Mouse (Mus musculus): Measurements from ENCODE around the gene Vti1a. TPM values are rescaled to one million over a fixed set of nuclear protein-coding genes. Genes with fewer than 3 reads are reported as not detected.

Vti1a gene
- polyA plus RNA-seq, 1 experiment from 2014 or later = 42.1 TPM

- no peak overlapping the region for H3K9ac ChIP-seq (ENCODE audit: low read depth, low read length)
- H3K36me3 ChIP-seq (ENCODE audit: control insufficient read depth, insufficient read depth, low read length) = no peaks in the 10 kb centered on the region
- H3K27me3 ChIP-seq (ENCODE audit: control insufficient read depth, insufficient read depth, low read depth, low read length) = peaks cover 3% of the 10 kb centered on the region; the same call in 1 of the 2 replicates
- H3K27ac ChIP-seq (ENCODE audit: low read length) = no peak overlapping the region
- no peak for ATAC-seq
- 77% methylated on average over 14 of the region's 14 CpGs for WGBS
- H3K4me3 ChIP-seq (ENCODE audit: low read depth, low read length) = no peak overlapping the region
- peaks cover 4% of the 10 kb centered on the region; the same call in 1 of the 2 replicates for H3K4me1 ChIP-seq (ENCODE audit: control insufficient read depth, insufficient read depth, low read length)
- no peak overlapping the region for H3K4me2 ChIP-seq (ENCODE audit: low read length)
- no peaks in the 10 kb centered on the region for H3K9me3 ChIP-seq (replicated peaks; ENCODE audit: control insufficient read depth, low read length, poor library complexity, severe bottlenecking)
Measured at GRCm38 (mm10) chr19:55562487-55563147, 246.5 kb downstream of the Vti1a start.

- peaks cover 4% of the 10 kb centered on the region; the same call in 1 of the 2 replicates for H3K4me1 ChIP-seq (ENCODE audit: control insufficient read depth, insufficient read depth, low read length)
- H3K27ac ChIP-seq (ENCODE audit: low read length) = no peak overlapping the region
- no peak overlapping the region for H3K4me2 ChIP-seq (ENCODE audit: low read length)
- no peak for ATAC-seq
- H3K27me3 ChIP-seq (ENCODE audit: control insufficient read depth, insufficient read depth, low read depth, low read length) = peaks cover 3% of the 10 kb centered on the region; the same call in 1 of the 2 replicates
- H3K36me3 ChIP-seq (ENCODE audit: control insufficient read depth, insufficient read depth, low read length) = no peaks in the 10 kb centered on the region
- 74% methylated on average over 15 of the region's 15 CpGs for WGBS
- H3K9me3 ChIP-seq (replicated peaks; ENCODE audit: control insufficient read depth, low read length, poor library complexity, severe bottlenecking) = no peaks in the 10 kb centered on the region
- H3K9ac ChIP-seq (ENCODE audit: low read depth, low read length) = no peak overlapping the region
- H3K4me3 ChIP-seq (ENCODE audit: low read depth, low read length) = no peak overlapping the region
Measured at GRCm38 (mm10) chr19:55563148-55563651, 247.1 kb downstream of the Vti1a start.

- H3K27ac ChIP-seq (ENCODE audit: low read length) = no peak overlapping the region
- H3K4me3 ChIP-seq (ENCODE audit: low read depth, low read length) = no peak overlapping the region
- no peak overlapping the region for H3K4me2 ChIP-seq (ENCODE audit: low read length)
- peaks cover 4% of the 10 kb centered on the region; the same call in 1 of the 2 replicates for H3K4me1 ChIP-seq (ENCODE audit: control insufficient read depth, insufficient read depth, low read length)
- no peak for ATAC-seq
- peaks cover 3% of the 10 kb centered on the region; the same call in 1 of the 2 replicates for H3K27me3 ChIP-seq (ENCODE audit: control insufficient read depth, insufficient read depth, low read depth, low read length)
- no peak overlapping the region for H3K9ac ChIP-seq (ENCODE audit: low read depth, low read length)
- H3K36me3 ChIP-seq (ENCODE audit: control insufficient read depth, insufficient read depth, low read length) = no peaks in the 10 kb centered on the region
- no peaks in the 10 kb centered on the region for H3K9me3 ChIP-seq (replicated peaks; ENCODE audit: control insufficient read depth, low read length, poor library complexity, severe bottlenecking)
- 85% methylated on average over 13 of the region's 13 CpGs for WGBS
Measured at GRCm38 (mm10) chr19:55564104-55564938, 248.2 kb downstream of the Vti1a start.

- H3K4me2 ChIP-seq (ENCODE audit: low read length) = no peak overlapping the region
- H3K36me3 ChIP-seq (ENCODE audit: control insufficient read depth, insufficient read depth, low read length) = no peaks in the 10 kb centered on the region
- no peaks in the 10 kb centered on the region for H3K9me3 ChIP-seq (replicated peaks; ENCODE audit: control insufficient read depth, low read length, poor library complexity, severe bottlenecking)
- H3K4me1 ChIP-seq (ENCODE audit: control insufficient read depth, insufficient read depth, low read length) = peaks cover 4% of the 10 kb centered on the region; the same call in 1 of the 2 replicates
- H3K27me3 ChIP-seq (ENCODE audit: control insufficient read depth, insufficient read depth, low read depth, low read length) = no peaks in the 10 kb centered on the region
- H3K9ac ChIP-seq (ENCODE audit: low read depth, low read length) = no peak overlapping the region
- WGBS = 91% methylated on average over 11 of the region's 11 CpGs
- no peak overlapping the region for H3K4me3 ChIP-seq (ENCODE audit: low read depth, low read length)
- ATAC-seq = no peak
- no peak overlapping the region for H3K27ac ChIP-seq (ENCODE audit: low read length)
Measured at GRCm38 (mm10) chr19:55565111-55565510, 249.0 kb downstream of the Vti1a start.

GRCm38 (mm10) chr19:55565523-55566369 lies 249.7 kb downstream of the Vti1a start:
- H3K9me3 ChIP-seq (replicated peaks; ENCODE audit: control insufficient read depth, low read length, poor library complexity, severe bottlenecking) = no peaks in the 10 kb centered on the region
- ATAC-seq = no peak

GRCm38 (mm10) chr19:55569114-55569513 lies 253.0 kb downstream of the Vti1a start:
- 87% methylated on average over 7 of the region's 7 CpGs for WGBS
- H3K27ac ChIP-seq (ENCODE audit: low read length) = no peak overlapping the region
- H3K9me3 ChIP-seq (replicated peaks; ENCODE audit: control insufficient read depth, low read length, poor library complexity, severe bottlenecking) = no peaks in the 10 kb centered on the region
- H3K9ac ChIP-seq (ENCODE audit: low read depth, low read length) = no peak overlapping the region
- no peaks in the 10 kb centered on the region for H3K27me3 ChIP-seq (ENCODE audit: control insufficient read depth, insufficient read depth, low read depth, low read length)
- no peak overlapping the region for H3K4me2 ChIP-seq (ENCODE audit: low read length)
- no peaks in the 10 kb centered on the region for H3K4me1 ChIP-seq (ENCODE audit: control insufficient read depth, insufficient read depth, low read length)
- no peak overlapping the region for H3K4me3 ChIP-seq (ENCODE audit: low read depth, low read length)
- H3K36me3 ChIP-seq (ENCODE audit: control insufficient read depth, insufficient read depth, low read length) = no peaks in the 10 kb centered on the region
- no peak for ATAC-seq

More at GRCm38 (mm10) chr19:55565523-55566369, 249.7 kb downstream of the Vti1a start:
- Histone ChIP-seq H3K4me2 (ENCODE audit: low read length) (no peak overlapping the region), H3K36me3 (ENCODE audit: control insufficient read depth, insufficient read depth, low read length) (no peaks in the 10 kb centered on the region), H3K4me3 (ENCODE audit: low read depth, low read length) (no peak overlapping the region), H3K27me3 (ENCODE audit: control insufficient read depth, insufficient read depth, low read depth, low read length) (no peaks in the 10 kb centered on the region), H3K9ac (ENCODE audit: low read depth, low read length) (no peak overlapping the region), H3K4me1 (ENCODE audit: control insufficient read depth, insufficient read depth, low read length) (peaks cover 4% of the 10 kb centered on the region; the same call in 1 of the 2 replicates), H3K27ac (ENCODE audit: low read length) (no peak overlapping the region)
- WGBS = 73% methylated on average over 6 of the region's 6 CpGs

GRCm38 (mm10) chr19:55569894-55570293 lies 253.8 kb downstream of the Vti1a start:
- Histone ChIP-seq H3K27ac (ENCODE audit: low read length) (no peak overlapping the region), H3K9ac (ENCODE audit: low read depth, low read length) (no peak overlapping the region), H3K4me3 (ENCODE audit: low read depth, low read length) (no peak overlapping the region), H3K36me3 (ENCODE audit: control insufficient read depth, insufficient read depth, low read length) (no peaks in the 10 kb centered on the region), H3K27me3 (ENCODE audit: control insufficient read depth, insufficient read depth, low read depth, low read length) (no peaks in the 10 kb centered on the region), H3K4me1 (ENCODE audit: control insufficient read depth, insufficient read depth, low read length) (no peaks in the 10 kb centered on the region), H3K9me3 (replicated peaks; ENCODE audit: control insufficient read depth, low read length, poor library complexity, severe bottlenecking) (no peaks in the 10 kb centered on the region), H3K4me2 (ENCODE audit: low read length) (no peak overlapping the region)
- ATAC-seq = no peak
- 88% methylated on average over 12 of the region's 12 CpGs for WGBS

- Histone ChIP-seq H3K27me3 (ENCODE audit: control insufficient read depth, insufficient read depth, low read depth, low read length) (no peaks in the 10 kb centered on the region), H3K4me3 (ENCODE audit: low read depth, low read length) (no peak overlapping the region), H3K4me1 (ENCODE audit: control insufficient read depth, insufficient read depth, low read length) (no peaks in the 10 kb centered on the region), H3K9ac (ENCODE audit: low read depth, low read length) (no peak overlapping the region), H3K9me3 (replicated peaks; ENCODE audit: control insufficient read depth, low read length, poor library complexity, severe bottlenecking) (no peaks in the 10 kb centered on the region), H3K4me2 (ENCODE audit: low read length) (no peak overlapping the region), H3K36me3 (ENCODE audit: control insufficient read depth, insufficient read depth, low read length) (no peaks in the 10 kb centered on the region), H3K27ac (ENCODE audit: low read length) (no peak overlapping the region)
- ATAC-seq = no peak
- WGBS = 91% methylated on average over 9 of the region's 9 CpGs
Measured at GRCm38 (mm10) chr19:55570520-55571296, 254.6 kb downstream of the Vti1a start.

Measured in midbrain, embryonic 16.5 days (tissue).